Mouse (Mus musculus) myocyte (in vitro differentiated cells): ENCODE measurements around the gene 1700088E04Rik. TPM values are rescaled to one million over a fixed set of nuclear protein-coding genes. Genes with fewer than 3 reads are reported as not detected.

ENCODE experiments used
- H3K27me3 ChIP-seq: one replicate; pipeline ENCODE4 v1.6.1; 2011; ENCODE audit not compliant: control insufficient read depth, insufficient read depth, insufficient read length
- H3K36me3 ChIP-seq: one replicate; pipeline ENCODE4 v1.6.1; 2011; ENCODE audit not compliant: control insufficient read depth, insufficient read depth
- H3K4me2 ChIP-seq: one replicate; pipeline ENCODE4 v1.6.1; 2011; ENCODE audit warnings: low read depth, control low read depth
- H3K4me3 ChIP-seq: one replicate; pipeline ENCODE4 v1.5.1; 2011; ENCODE audit warnings: mild to moderate bottlenecking, control low read depth, moderate library complexity
- H3K79me2 ChIP-seq: one replicate; pipeline ENCODE4 v1.6.1; 2011; ENCODE audit not compliant: control insufficient read depth, insufficient read depth
- H3ac ChIP-seq: one replicate; pipeline ENCODE4 v1.6.1; 2011; ENCODE audit not compliant: control insufficient read depth, insufficient read length
- CEBPB ChIP-seq: IDR thresholded peaks from 2 replicates; pipeline ENCODE4 v1.6.1; 2011; ENCODE audit warnings: mild to moderate bottlenecking, moderate library complexity; ENCODE audit not compliant: poor library complexity, insufficient read depth, severe bottlenecking
- E2F4 ChIP-seq: IDR thresholded peaks from one replicate; pipeline ENCODE4 v1.6.1; 2011; ENCODE audit warnings: mild to moderate bottlenecking, control low read depth, moderate library complexity; ENCODE audit not compliant: insufficient read depth
- MAX ChIP-seq: IDR thresholded peaks from one replicate; pipeline ENCODE4 v1.6.1; 2011; ENCODE audit warnings: low read depth, mild to moderate bottlenecking, control low read depth
- MYOD1 ChIP-seq, 3 experiments: IDR thresholded peaks; one replicate each; pipeline ENCODE4 v1.6.1; 2011; ENCODE audit warnings: control low read depth in 2 of 3, low read depth in 2 of 3, mild to moderate bottlenecking in 2 of 3, moderate library complexity in 1 of 3; ENCODE audit not compliant: insufficient read length in 2 of 3, control insufficient read depth in 1 of 3
- MYOG ChIP-seq, 3 experiments: IDR thresholded peaks; one replicate each; pipeline ENCODE4 v1.6.1; 2011; ENCODE audit warnings: control low read depth in 2 of 3, low read depth in 2 of 3, mild to moderate bottlenecking in 2 of 3; ENCODE audit not compliant: insufficient read length in 2 of 3, control insufficient read depth in 1 of 3, insufficient read depth in 1 of 3
- POLR2A ChIP-seq: IDR thresholded peaks from one replicate; pipeline ENCODE4 v1.6.1; 2011; ENCODE audit warnings: low read depth, mild to moderate bottlenecking, control low read depth, moderate library complexity; ENCODE audit not compliant: insufficient read length
- POLR2AphosphoS2 ChIP-seq: IDR thresholded peaks from one replicate; pipeline ENCODE4 v1.6.1; 2011; ENCODE audit warnings: low read depth, control low read depth; ENCODE audit not compliant: insufficient read length
- REST ChIP-seq: IDR thresholded peaks from one replicate; pipeline ENCODE4 v1.6.1; 2011; ENCODE audit warnings: mild to moderate bottlenecking, control low read depth, moderate library complexity; ENCODE audit not compliant: insufficient read depth, insufficient read length
- SRF ChIP-seq: IDR thresholded peaks from one replicate; pipeline ENCODE4 v1.6.1; 2011; ENCODE audit warnings: low read depth; ENCODE audit not compliant: control insufficient read depth, insufficient read length
- TCF12 ChIP-seq: IDR thresholded peaks from one replicate; pipeline ENCODE4 v1.6.1; 2011; ENCODE audit warnings: mild to moderate bottlenecking, control low read depth; ENCODE audit not compliant: poor library complexity, insufficient read depth, severe bottlenecking
- TCF3 ChIP-seq: IDR thresholded peaks from one replicate; pipeline ENCODE4 v1.6.1; 2011; ENCODE audit warnings: low read depth, control low read depth; ENCODE audit not compliant: insufficient read length
- USF1 ChIP-seq: IDR thresholded peaks from one replicate; pipeline ENCODE4 v1.6.1; 2011; ENCODE audit warnings: low read depth, mild to moderate bottlenecking, control low read depth, moderate library complexity
- polyA plus RNA-seq: library from polyadenylated mRNA; unstranded; fragments of >200 nt; fragmentation: generic; extraction: Trizol; gene quantifications from one replicate; pipeline ENCODE4 v1.2.1, GENCODE M21; 2012; ENCODE audit warnings: missing spikeins

1700088E04Rik gene
- polyA plus RNA-seq, 1 experiment, result 15.2 TPM

GRCm38 (mm10) chr15:79123751-79124150 lies 17.3 kb downstream of the 1700088E04Rik start:
- TF ChIP-seq MYOD1 (IDR thresholded peaks at IDR 0.05; ENCODE audit: control insufficient read depth in 1 of 3, insufficient read length in 2 of 3, low read depth in 2 of 3) (no peak), TCF3 (no peak), REST (no peak), MYOG (IDR thresholded peaks at IDR 0.05; ENCODE audit: control insufficient read depth in 1 of 3, insufficient read depth in 1 of 3, insufficient read length in 2 of 3, low read depth in 2 of 3) (no peak), POLR2A (no peak), MAX (no peak), USF1 (no peak), E2F4 (no peak), TCF12 (no peak)
- Histone ChIP-seq H3ac (no peak overlapping the region), H3K4me3 (no peak overlapping the region), H3K27me3 (no peaks in the 10 kb centered on the region), H3K79me2 (no peaks in the 10 kb centered on the region), H3K36me3 (peaks cover 31% of the 10 kb centered on the region), H3K4me2 (no peak overlapping the region)

GRCm38 (mm10) chr15:79122546-79122945 lies 18.5 kb downstream of the 1700088E04Rik start:
- Histone ChIP-seq H3ac (no peak overlapping the region), H3K79me2 (no peaks in the 10 kb centered on the region), H3K27me3 (no peaks in the 10 kb centered on the region), H3K36me3 (peaks cover 35% of the 10 kb centered on the region), H3K4me3 (no peak overlapping the region), H3K4me2 (no peak overlapping the region)
- TF ChIP-seq USF1 (no peak), POLR2AphosphoS2 (no peak), MAX (no peak), E2F4 (no peak), CEBPB (no peak)

GRCm38 (mm10) chr15:79122119-79122518 lies 18.9 kb downstream of the 1700088E04Rik start:
- H3K4me3 ChIP-seq, result no peak overlapping the region
- H3ac ChIP-seq, result no peak overlapping the region
- no peaks in the 10 kb centered on the region for H3K27me3 ChIP-seq
- peaks cover 34% of the 10 kb centered on the region for H3K36me3 ChIP-seq
- no peak for TF ChIP-seq TCF3
- no peak for TF ChIP-seq MYOD1 (IDR thresholded peaks at IDR 0.05; ENCODE audit: control insufficient read depth in 1 of 3, insufficient read length in 2 of 3, low read depth in 2 of 3)
- no peak for TF ChIP-seq CEBPB
- TF ChIP-seq REST, result no peak
- TF ChIP-seq SRF, result no peak
- TF ChIP-seq POLR2A, result no peak
- TF ChIP-seq POLR2AphosphoS2, result no peak
- no peak for TF ChIP-seq MYOG (IDR thresholded peaks at IDR 0.05; ENCODE audit: control insufficient read depth in 1 of 3, insufficient read depth in 1 of 3, insufficient read length in 2 of 3, low read depth in 2 of 3)
- no peak for TF ChIP-seq TCF12
- no peak for TF ChIP-seq MAX
- TF ChIP-seq E2F4, result no peak
- TF ChIP-seq USF1, result no peak
- H3K4me2 ChIP-seq, result no peak overlapping the region
- H3K79me2 ChIP-seq, result no peaks in the 10 kb centered on the region

GRCm38 (mm10) chr15:79119491-79119890 lies 21.6 kb downstream of the 1700088E04Rik start:
- peaks cover 46% of the 10 kb centered on the region for H3K36me3 ChIP-seq
- no peak overlapping the region for H3ac ChIP-seq
- H3K27me3 ChIP-seq, result no peaks in the 10 kb centered on the region
- no peak overlapping the region for H3K4me3 ChIP-seq
- no peak overlapping the region for H3K4me2 ChIP-seq
- H3K79me2 ChIP-seq, result no peaks in the 10 kb centered on the region
- no peak for TF ChIP-seq POLR2AphosphoS2

- no peak for TF ChIP-seq USF1
- no peak for TF ChIP-seq POLR2A
- no peak for TF ChIP-seq TCF3
- TF ChIP-seq MAX, result no peak
- TF ChIP-seq TCF12, result no peak
- TF ChIP-seq MYOD1 (IDR thresholded peaks at IDR 0.05; ENCODE audit: control insufficient read depth in 1 of 3, insufficient read length in 2 of 3, low read depth in 2 of 3), result no peak
- TF ChIP-seq SRF, result no peak
- TF ChIP-seq REST, result no peak
- TF ChIP-seq E2F4, result no peak
- no peak for TF ChIP-seq POLR2AphosphoS2
- no peak for TF ChIP-seq MYOG (IDR thresholded peaks at IDR 0.05; ENCODE audit: control insufficient read depth in 1 of 3, insufficient read depth in 1 of 3, insufficient read length in 2 of 3, low read depth in 2 of 3)
- no peak for TF ChIP-seq CEBPB
- Histone ChIP-seq H3K36me3 (peaks cover 41% of the 10 kb centered on the region), H3K27me3 (no peaks in the 10 kb centered on the region), H3K4me3 (no peak overlapping the region), H3K4me2 (no peak overlapping the region), H3K79me2 (peaks cover 9% of the 10 kb centered on the region), H3ac (no peak overlapping the region)
These were observed 25.8 kb downstream of the 1700088E04Rik start for GRCm38 (mm10) chr15:79115276-79115675.

- Histone ChIP-seq H3K36me3 (peaks cover 21% of the 10 kb centered on the region), H3K4me3 (no peak overlapping the region), H3K27me3 (no peaks in the 10 kb centered on the region), H3K4me2 (no peak overlapping the region), H3K79me2 (peaks cover 19% of the 10 kb centered on the region), H3ac (no peak overlapping the region)
- no peak for TF ChIP-seq MAX
- TF ChIP-seq REST, result no peak
- TF ChIP-seq TCF12, result no peak
- TF ChIP-seq CEBPB, result no peak
- TF ChIP-seq E2F4, result no peak
- TF ChIP-seq TCF3, result no peak
- no peak for TF ChIP-seq USF1
- no peak for TF ChIP-seq POLR2AphosphoS2
- TF ChIP-seq POLR2A, result no peak
- no peak for TF ChIP-seq SRF
- TF ChIP-seq MYOG (IDR thresholded peaks at IDR 0.05; ENCODE audit: control insufficient read depth in 1 of 3, insufficient read depth in 1 of 3, insufficient read length in 2 of 3, low read depth in 2 of 3), result no peak
- TF ChIP-seq MYOD1 (IDR thresholded peaks at IDR 0.05; ENCODE audit: control insufficient read depth in 1 of 3, insufficient read length in 2 of 3, low read depth in 2 of 3), result no peak
These were observed 29.3 kb downstream of the 1700088E04Rik start for GRCm38 (mm10) chr15:79111774-79112173.
